Mouse (Mus musculus) lung, adult 18-20 months (tissue): ENCODE measurements around the gene Tert.
A peak's percentile ranks its signal among the peaks of the same experiment; 100 is the strongest.

Source experiments
- DNase-seq, 2 experiments: peaks; one replicate each; pipeline ENCODE4 v3.0.0; 2022; ENCODE audit warnings: mixed read lengths in 2 of 2

Gene Tert

GRCm38 (mm10) chr13:73679311-73679710, 52.6 kb downstream of the Tert start:
- DNase-seq = no peak

GRCm38 (mm10) chr13:73680394-73680793, 53.7 kb downstream of the Tert start:
- DNase-seq = no peak

- no peak for DNase-seq
Measured at GRCm38 (mm10) chr13:73682226-73682625, 55.5 kb downstream of the Tert start.

GRCm38 (mm10) chr13:73683682-73684081, 57.0 kb downstream of the Tert start:
- peak; percentile 59 to 75 for DNase-seq

GRCm38 (mm10) chr13:73684412-73684811, 57.7 kb downstream of the Tert start:
- no peak for DNase-seq

GRCm38 (mm10) chr13:73685502-73685901, 58.8 kb downstream of the Tert start:
- no peak for DNase-seq

- no peak for DNase-seq
Measured at GRCm38 (mm10) chr13:73687601-73688000, 60.9 kb downstream of the Tert start.

- no peak for DNase-seq
Measured at GRCm38 (mm10) chr13:73688934-73689333, 62.2 kb downstream of the Tert start.

- peak; percentile 58 to 76 for DNase-seq
Measured at GRCm38 (mm10) chr13:73692249-73692868, 65.6 kb downstream of the Tert start.

- no peak for DNase-seq
Measured at GRCm38 (mm10) chr13:73693333-73693732, 66.6 kb downstream of the Tert start.

GRCm38 (mm10) chr13:73694972-73695371, 68.3 kb downstream of the Tert start:
- no peak for DNase-seq

- DNase-seq = no peak
Measured at GRCm38 (mm10) chr13:73696529-73696928, 69.8 kb downstream of the Tert start.
